Mouse (Mus musculus): ENCODE measurements around the gene Mon2. TPM values are rescaled to one million over a fixed set of nuclear protein-coding genes. Genes with fewer than 3 reads are reported as not detected.
"Not testable (repeated sequence)": the region's sequence is repeated elsewhere in the genome, so short reads cannot be mapped to it uniquely, and the experiment has no call there.

The Mon2 gene
- total RNA-seq, 2 experiments from 2014 or later, result 90.8 to 92.6 TPM

DNA sequence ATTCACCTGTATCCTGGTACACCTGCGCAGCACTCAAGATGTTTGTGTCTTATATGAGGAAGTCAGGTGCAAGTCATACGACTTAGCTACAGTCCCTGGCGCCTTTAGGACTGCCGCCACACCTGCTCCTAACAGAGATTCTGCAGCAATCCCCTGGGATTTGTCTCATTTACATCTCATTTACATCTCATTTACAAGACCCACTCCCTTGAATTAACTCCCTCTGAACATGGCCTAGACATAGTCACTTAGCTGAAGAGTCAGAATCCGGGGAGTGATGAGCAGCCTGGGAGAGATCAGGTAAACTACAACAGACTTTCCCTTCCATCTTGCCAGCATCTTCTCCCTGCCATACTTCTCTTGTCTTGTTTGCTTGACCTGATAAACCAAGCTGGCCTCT is 110.7 kb downstream of the Mon2 start:
- DNase-seq (ENCODE audit: low spot score in 2 of 2), result not testable (repeated sequence)

DNA sequence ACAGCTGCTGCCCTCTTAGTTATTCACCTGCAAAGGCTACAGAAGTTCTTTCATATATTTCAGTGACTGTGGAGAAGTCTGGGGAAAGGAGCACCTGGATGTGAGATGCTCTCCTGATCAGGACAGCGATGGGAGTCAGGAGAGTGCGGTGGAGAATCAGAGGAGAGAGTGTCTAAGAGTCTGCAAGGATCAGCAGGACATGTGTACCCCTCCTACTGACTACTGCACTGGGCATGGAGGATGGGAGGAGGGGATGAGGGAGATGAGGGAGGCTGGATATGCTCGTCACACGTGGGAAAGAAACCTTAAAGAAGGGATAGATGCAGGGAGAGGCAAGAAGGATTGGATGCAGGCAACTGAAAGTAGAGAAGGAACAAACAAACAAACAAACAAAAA is 112.1 kb downstream of the Mon2 start:
- DNase-seq (ENCODE audit: low spot score in 2 of 2), result no peak

DNA sequence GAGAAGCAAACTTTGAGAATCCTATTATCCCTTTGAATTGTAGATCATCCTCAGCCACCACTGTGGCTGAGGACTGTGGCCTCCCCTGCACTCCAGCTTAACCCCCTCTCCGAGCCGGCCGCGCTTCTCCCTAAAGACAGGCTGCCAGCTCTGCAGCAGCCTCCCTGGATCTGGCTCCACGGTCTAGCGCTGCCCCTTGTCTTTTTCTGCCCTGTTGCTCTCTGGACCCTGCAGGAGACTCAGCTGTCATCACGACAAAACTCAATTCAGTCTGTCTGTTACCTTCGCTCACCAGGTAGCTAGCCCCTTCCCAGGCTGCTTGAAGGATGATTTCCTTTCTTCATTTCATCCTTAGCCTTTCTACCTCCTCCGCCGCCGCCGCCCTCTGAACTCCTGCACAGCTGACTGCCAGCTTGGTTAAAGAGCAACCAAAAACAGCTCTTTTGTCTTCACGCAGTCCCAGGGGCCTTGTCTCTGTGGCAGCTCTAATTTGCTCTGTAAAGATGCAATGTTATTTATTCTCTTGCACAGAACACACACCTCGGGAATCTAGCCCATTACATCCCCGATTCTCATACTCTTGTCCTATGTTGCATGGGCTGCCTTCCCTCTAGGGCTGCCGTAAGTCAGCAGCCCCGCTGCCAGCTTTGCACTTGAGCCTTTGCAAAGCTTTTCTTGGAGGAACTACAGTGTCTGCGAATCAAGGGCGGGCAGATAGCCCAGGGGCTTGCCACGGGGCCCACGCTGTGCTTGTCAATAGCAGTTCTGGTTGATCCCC is 112.7 kb downstream of the Mon2 start:
- peak in 1 of 2 experiments; percentile 17 for DNase-seq (ENCODE audit: low spot score in 2 of 2)

DNA sequence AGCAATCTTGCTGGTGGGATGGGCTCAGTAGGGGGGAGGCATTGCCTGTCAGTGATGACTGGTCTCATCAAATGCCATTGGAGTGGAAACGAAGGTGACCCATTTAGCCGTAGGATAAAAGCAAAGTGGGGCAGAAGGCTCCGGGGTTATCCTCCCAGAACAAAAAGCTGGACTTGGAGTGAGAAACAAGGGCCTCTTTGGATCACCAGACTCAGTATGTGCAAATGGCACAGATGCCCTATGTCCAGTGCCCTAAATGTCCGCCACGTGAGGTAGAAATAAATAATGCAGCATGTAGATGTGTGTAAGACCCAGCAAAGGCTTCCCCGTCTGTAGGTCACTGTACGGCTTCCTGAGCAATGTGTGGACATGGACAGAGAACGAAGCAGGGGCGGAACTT is 113.7 kb downstream of the Mon2 start:
- DNase-seq (ENCODE audit: low spot score in 2 of 2), result no peak

DNA sequence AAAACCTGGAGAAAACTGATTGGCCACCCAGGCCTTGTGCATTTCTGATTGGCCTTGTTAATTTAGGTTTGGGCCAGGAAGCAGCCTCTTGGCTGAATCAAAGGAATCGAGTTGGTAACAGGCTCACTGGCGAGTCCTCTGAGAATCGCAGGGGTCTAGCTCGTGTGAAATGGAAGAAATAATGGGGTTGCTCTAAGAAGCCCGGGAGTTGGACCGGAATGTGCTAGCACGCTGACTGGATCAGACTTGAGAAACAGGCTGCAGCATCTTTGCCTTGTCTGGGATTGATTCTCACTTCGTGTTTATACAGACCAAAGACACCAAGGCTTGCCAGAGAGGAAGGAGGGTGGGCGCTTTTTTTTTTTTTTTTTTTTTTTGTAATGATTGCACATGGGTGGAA is 114.8 kb downstream of the Mon2 start:
- DNase-seq (ENCODE audit: low spot score in 2 of 2), result peak in 1 of 2 experiments; percentile 15

DNA sequence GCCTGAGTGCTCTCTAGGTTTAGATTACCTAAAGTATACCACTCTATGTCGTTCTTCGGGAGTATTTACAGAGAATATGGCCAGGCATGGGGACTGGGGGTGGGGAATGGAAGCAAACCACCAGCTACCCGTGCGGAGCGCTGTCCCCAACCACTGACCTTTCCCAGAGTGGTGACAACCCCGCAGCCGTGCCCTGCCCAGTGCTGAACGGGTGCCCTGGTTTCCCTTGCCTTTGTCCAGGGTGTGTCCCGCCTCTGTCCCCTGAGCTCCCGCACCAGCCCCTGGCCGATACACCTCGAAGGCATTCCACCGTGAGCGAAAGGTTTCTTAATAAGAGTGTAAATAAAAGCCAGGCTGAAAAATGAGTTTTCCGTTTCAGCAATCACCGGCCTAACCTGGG is 115.6 kb downstream of the Mon2 start:
- DNase-seq (ENCODE audit: low spot score in 2 of 2), result no peak

DNA sequence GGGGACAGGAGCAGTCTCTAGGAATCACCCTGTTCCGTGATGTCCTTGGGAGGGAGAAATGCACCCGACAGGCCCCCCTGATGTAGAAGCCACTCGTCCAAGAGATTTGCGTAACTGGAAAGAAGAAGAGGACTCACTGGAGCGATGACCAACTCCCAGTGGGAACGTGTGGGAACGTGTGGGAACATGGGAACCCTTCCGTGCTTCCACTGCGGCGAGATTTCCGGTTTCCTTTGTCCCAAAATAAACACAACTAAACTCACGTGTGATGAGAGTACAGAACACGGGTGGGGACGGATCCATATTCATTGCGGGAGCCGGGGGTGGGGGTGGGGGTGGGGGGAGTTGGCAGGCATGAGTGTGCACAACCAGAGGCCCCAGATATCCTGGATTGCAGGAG is 116.1 kb downstream of the Mon2 start:
- DNase-seq (ENCODE audit: low spot score in 2 of 2), result no peak

DNA sequence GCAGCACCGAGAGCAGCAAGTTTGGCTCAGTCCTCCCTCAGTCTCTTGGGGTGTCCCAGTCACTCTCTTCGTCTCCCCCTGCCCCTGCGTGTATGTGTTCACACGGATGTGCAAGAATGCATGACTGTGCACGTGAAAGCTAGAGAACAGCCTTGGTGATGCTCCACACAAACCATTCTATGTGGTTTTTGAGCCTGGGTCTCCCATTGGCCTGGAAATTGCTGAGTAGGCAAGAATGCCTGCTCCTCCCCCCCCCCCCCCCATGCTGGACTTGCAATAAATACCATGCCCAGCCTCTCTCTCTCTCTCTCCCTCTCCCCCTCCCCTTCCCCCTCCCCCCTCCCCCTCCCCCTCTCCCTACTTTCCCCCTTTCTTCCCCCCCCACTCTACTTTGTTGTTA is 117.6 kb downstream of the Mon2 start:
- no peak for DNase-seq (ENCODE audit: low spot score in 2 of 2)

DNA sequence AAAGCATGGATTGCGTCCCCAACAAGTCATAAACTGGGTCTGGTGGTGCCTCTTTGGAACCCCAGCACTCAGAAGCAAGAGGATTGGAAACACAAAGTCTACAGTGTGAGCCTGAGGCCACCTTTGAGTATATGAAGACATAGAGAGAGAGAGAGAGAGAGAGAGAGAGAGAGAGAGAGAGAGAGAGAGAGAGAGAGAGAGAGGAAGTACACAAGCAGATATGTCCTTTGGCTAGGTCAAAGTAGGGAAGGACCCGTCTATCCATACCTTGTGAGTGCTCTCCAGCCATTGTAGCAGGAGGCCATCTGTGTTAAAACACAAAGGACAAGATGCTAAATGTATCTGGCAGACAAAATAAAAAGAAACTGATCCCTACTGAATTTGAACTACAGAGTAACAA is 118.4 kb downstream of the Mon2 start:
- no peak for DNase-seq (ENCODE audit: low spot score in 2 of 2)

DNA sequence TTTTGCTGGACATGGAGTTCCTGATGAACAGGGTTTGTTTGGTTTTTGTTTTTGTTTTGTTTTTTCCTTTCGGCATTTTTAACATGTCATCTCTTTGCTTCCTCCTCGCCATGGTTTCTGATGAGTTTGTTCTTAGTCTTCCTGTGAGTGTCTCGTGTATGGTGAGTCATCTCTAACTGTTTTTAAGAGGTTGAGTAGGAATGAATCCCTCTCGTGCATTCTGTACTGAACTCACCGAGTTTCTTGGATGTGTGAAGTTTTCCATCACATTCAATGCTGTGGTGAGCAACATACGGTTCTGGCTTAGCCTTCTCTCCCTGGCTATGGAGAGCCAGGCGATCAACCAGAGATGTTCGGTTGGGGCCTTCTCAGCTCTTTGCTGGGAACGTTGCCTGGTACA is 122.7 kb downstream of the Mon2 start:
- no peak for DNase-seq (ENCODE audit: low spot score in 2 of 2)

DNA sequence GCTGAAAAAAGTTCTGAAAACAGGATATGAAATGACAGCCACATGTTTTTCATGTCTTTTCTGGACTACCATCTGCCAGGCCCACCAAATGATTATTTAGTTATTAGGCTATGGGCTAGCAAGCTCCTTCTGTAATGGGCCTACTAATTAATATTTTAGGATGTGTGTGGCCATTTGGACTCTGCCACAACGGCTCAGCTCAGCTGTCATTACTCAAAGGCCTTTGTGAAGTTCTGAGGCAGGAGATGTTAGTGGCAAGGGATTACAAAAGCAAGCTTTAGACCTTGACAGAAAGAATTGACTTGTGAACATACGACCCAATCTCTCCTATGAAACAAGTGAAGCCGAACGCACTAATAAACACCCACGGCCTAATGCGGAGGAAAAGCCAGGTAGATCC is 125.3 kb downstream of the Mon2 start:
- DNase-seq (ENCODE audit: low spot score in 2 of 2), result no peak

DNA sequence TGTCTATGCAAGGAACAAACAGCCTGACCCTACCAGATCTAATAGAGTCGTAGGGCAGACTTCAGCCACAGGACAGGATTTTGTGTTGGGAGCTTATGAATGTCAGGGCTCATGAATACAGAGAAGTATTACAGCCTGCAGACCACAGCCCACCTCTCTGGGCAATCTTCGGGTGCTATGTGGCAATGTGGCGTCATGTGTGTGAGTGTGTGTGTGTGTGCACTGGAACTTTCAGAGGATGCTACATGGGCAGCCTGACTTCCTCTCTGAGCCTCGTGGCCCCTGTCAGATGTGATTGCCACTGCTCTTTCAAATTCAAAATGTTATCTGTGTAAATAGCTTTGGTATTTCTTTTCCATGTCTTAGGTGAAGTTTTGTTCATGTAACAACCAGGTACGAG is 131.4 kb downstream of the Mon2 start:
- DNase-seq (ENCODE audit: low spot score in 2 of 2), result no peak

DNA sequence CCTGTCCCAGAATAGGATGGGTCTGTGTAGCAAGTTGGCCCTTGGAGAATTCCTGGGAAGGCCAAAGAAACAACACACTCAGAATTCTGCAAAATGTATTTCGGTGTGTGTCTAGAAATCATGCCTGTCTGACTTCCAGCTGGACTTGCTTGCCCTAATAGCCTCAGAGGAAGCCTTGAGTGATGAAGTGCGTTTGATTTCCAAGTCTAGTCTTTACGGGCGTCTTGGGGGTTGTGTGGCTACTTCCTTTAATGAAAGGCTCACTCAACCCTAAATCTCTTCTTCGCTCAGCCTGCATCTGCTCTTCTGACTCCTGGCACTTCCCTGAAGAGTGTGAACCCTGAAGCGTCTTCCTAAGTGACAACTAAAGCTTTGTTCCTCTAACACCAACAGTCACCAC is 132.5 kb downstream of the Mon2 start:
- no peak for DNase-seq (ENCODE audit: low spot score in 2 of 2)

DNA sequence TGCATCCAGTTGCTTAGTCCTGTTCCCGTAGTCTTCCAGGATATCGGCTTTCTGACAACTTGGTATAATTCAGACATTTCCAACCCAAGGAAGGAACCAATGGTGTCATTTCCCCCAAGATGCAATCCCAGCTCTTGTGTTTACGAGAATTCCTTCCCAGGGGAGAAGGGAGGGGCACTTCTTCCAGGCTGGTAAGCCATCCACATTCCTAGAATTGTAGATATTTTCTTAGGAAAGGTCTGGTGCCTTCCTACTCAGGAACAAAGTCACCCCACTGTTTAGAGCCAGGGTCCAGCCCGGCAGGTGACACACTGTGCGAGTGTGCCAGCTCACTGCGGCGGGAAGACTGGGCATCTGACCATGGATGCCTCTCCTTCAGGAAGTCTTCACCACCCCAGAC is 133.5 kb downstream of the Mon2 start:
- DNase-seq (ENCODE audit: low spot score in 2 of 2), result no peak

Small RNA genes within 50 kb of the gene (microRNA-seq; reads per million reads assigned to microRNA genes)
- 67,195 to 68,157 reads per million in 2 experiments for gene Mirlet7i

Other genes with a start within 250 kb of the Mon2 start
- gene Usp15, start 120.5 kb upstream of the Mon2 start, total RNA-seq (2021), result 10 to 100 TPM; 90.1 to 90.4 TPM
- gene Fam19a2, start 187.5 kb upstream of the Mon2 start, total RNA-seq (2021), result 10 to 100 TPM; 44.7 to 45.1 TPM